Mouse (Mus musculus): Measurements from ENCODE around the gene Gm17660. TPM values are rescaled to one million over a fixed set of nuclear protein-coding genes. Genes with fewer than 3 reads are reported as not detected.
A peak's percentile ranks its signal among the peaks of the same experiment; 100 is the strongest.

Gm17660 gene
- polyA plus RNA-seq, 1 experiment from 2014 or later = not detected

DNA sequence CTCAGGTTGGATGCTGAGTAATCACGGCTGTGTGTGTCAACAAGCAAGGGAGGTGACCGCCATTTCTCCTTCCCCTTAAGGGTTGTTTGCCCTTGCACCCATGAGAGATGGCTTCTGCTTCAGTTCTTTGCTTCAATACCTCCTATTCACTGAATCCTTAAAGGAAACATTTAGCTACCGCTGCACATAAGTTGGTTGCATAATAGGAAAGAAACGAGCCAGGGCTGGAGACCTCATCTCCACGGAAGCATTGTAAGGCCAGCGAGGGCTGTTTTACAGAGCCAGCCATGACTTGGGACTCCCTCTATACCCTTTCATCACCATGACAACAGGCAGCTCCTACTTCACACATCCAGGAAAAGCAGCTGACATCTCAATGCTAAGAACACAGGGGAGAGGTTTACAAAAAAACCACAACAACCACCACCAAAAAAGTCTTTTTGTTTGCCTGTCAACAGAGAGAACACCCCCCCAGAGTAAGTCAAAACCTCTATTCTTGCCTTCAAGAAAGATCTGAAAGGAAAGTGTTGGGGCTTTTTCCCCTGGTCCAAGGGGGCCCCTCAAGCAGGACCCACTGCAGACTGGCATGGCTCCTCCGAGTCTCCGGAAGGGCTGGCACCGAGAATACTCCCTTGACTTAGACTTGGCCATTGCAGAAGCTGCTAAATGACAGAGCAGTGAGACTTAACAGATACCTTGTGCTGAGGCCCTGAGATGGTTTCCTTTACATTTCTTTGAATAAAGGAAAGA is 32.9 kb upstream of the Gm17660 start:
- ATAC-seq (replicated peaks; ENCODE audit: extremely low read depth, insufficient read depth, low FRiP score) = no peak
- peaks cover 46% of the 10 kb centered on the region for H3K4me1 ChIP-seq (ENCODE audit: control insufficient read depth, insufficient read depth, low read length)
- no peaks in the 10 kb centered on the region for H3K27me3 ChIP-seq (ENCODE audit: control insufficient read depth, insufficient read depth, low read length)
- peak overlapping the region; percentile 68 for H3K27ac ChIP-seq (ENCODE audit: low read length)
- no peaks in the 10 kb centered on the region for H3K9me3 ChIP-seq (replicated peaks; ENCODE audit: control insufficient read depth, low read length)
- 0 out of 2 replicates have a peak overlapping the region, but pooled peaks have one; percentile 22 for H3K9ac ChIP-seq (ENCODE audit: low read length)
- H3K36me3 ChIP-seq (ENCODE audit: control insufficient read depth, insufficient read depth) = no peaks in the 10 kb centered on the region
- H3K4me2 ChIP-seq (ENCODE audit: low read depth, low read length) = peak overlapping the region; percentile 58
- peak overlapping the region; percentile 29 for H3K4me3 ChIP-seq (ENCODE audit: low read length)
- 54% methylated on average over 9 of the region's 9 CpGs for WGBS

DNA sequence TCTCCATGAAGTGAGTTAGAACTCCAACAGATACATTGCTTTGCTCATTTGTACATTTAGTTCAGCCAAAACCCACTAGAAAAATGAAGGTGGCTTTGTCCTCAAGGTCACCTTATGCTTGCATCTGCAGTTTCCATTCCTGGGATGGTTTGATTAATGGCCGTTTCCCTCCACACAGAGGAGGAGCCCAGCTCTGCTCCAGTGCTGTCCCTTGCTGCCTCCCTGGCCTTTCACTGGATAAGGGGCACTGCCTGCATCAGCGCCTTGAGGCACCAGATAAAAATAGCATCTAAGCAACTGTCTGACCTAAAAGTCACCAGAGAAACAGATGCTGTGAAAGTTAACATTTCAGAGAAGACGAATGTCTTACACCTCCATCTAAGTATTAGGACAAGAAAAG is 32.1 kb upstream of the Gm17660 start:
- H3K4me1 ChIP-seq (ENCODE audit: control insufficient read depth, insufficient read depth, low read length) = peaks cover 39% of the 10 kb centered on the region
- H3K27ac ChIP-seq (ENCODE audit: low read length) = peak overlapping the region; percentile 82
- WGBS = 26% methylated on average over 3 of the region's 3 CpGs
- H3K9ac ChIP-seq (ENCODE audit: low read length) = peak overlapping the region; percentile 53; the same call in 1 of the 2 replicates
- no peaks in the 10 kb centered on the region for H3K36me3 ChIP-seq (ENCODE audit: control insufficient read depth, insufficient read depth)
- no peaks in the 10 kb centered on the region for H3K9me3 ChIP-seq (replicated peaks; ENCODE audit: control insufficient read depth, low read length)
- peak overlapping the region; percentile 58 for H3K4me2 ChIP-seq (ENCODE audit: low read depth, low read length)
- no peaks in the 10 kb centered on the region for H3K27me3 ChIP-seq (ENCODE audit: control insufficient read depth, insufficient read depth, low read length)
- ATAC-seq (replicated peaks; ENCODE audit: extremely low read depth, insufficient read depth, low FRiP score) = 0 out of 2 replicates have a peak, but pooled peaks have one; percentile 41
- no peak overlapping the region; the same call in 1 of the 2 replicates for H3K4me3 ChIP-seq (ENCODE audit: low read length)

DNA sequence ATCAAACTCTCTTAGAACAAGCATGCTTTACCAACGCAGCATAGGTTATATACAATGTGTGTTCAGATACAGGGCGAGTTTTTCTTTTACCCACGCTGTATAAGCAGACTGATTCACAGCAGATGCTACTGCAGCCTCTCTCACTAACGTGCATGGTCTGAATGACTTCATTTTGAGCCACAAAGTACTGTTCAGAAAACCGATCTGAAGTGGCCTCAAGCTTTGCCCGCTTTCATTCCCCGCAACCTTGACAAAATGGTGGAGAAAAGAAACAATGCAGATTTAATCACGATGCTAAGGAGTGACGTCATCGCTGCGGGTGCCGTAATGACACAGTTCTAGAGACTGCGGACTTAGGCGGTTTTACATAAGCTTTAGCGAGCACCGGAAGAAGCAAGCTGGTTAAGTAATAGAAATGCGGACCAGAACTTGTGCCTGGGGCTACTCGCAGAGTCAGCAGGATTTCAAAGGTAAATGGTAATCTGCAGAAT is 31.5 kb upstream of the Gm17660 start:
- H3K27ac ChIP-seq (ENCODE audit: low read length) = peak overlapping the region; percentile 82
- no peaks in the 10 kb centered on the region for H3K9me3 ChIP-seq (replicated peaks; ENCODE audit: control insufficient read depth, low read length)
- peak overlapping the region; percentile 53; the same call in 1 of the 2 replicates for H3K9ac ChIP-seq (ENCODE audit: low read length)
- peak overlapping the region; percentile 58 for H3K4me2 ChIP-seq (ENCODE audit: low read depth, low read length)
- no peaks in the 10 kb centered on the region for H3K36me3 ChIP-seq (ENCODE audit: control insufficient read depth, insufficient read depth)
- ATAC-seq (replicated peaks; ENCODE audit: extremely low read depth, insufficient read depth, low FRiP score) = no peak
- peak overlapping the region; percentile 24 for H3K4me3 ChIP-seq (ENCODE audit: low read length)
- H3K4me1 ChIP-seq (ENCODE audit: control insufficient read depth, insufficient read depth, low read length) = peaks cover 39% of the 10 kb centered on the region
- 28% methylated on average over 18 of the region's 18 CpGs for WGBS
- H3K27me3 ChIP-seq (ENCODE audit: control insufficient read depth, insufficient read depth, low read length) = no peaks in the 10 kb centered on the region

DNA sequence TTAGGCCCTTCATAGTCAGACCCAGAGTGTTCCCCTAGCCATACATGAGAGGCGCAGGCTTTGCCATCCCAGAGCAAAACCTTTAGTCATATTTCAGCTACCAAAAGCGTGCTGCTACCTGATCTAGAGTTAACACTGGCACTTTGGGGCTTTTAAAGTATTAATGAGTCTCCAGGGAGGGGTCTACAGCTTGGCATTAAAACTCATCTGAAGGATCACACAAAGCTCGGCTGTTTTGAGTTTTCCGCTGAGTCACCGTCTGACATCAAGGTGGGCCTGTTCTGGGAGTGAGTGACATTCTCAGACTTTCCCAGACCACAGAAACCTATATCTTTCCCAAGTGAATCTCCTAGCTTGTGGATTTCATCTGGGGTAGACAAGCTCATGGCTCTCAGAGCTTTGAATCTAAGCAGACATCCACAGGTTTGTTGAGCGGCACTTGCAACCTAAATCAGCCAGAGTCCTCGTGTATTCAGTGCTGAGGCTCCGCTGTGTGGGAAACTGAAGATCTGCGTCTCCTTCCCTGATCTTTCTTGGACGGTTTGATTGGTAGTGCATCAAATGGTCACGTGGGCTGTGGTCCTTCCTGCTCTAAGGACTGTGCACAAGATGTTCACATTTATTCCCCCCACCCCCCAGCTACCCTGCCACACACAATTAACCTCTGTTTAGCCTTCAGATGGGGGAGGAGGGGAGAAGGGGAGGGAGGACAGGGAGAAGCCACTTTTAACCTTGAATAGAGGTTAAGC is 30.9 kb upstream of the Gm17660 start:
- ATAC-seq (replicated peaks; ENCODE audit: extremely low read depth, insufficient read depth, low FRiP score) = no peak
- Histone ChIP-seq H3K36me3 (ENCODE audit: control insufficient read depth, insufficient read depth) (no peaks in the 10 kb centered on the region), H3K4me2 (ENCODE audit: low read depth, low read length) (peak overlapping the region; percentile 58), H3K27ac (ENCODE audit: low read length) (peak overlapping the region; percentile 82), H3K9me3 (replicated peaks; ENCODE audit: control insufficient read depth, low read length) (no peaks in the 10 kb centered on the region), H3K27me3 (ENCODE audit: control insufficient read depth, insufficient read depth, low read length) (no peaks in the 10 kb centered on the region), H3K4me3 (ENCODE audit: low read length) (no peak overlapping the region), H3K4me1 (ENCODE audit: control insufficient read depth, insufficient read depth, low read length) (peaks cover 34% of the 10 kb centered on the region), H3K9ac (ENCODE audit: low read length) (peak overlapping the region; percentile 53)
- WGBS = 65% methylated on average over 11 of the region's 11 CpGs

DNA sequence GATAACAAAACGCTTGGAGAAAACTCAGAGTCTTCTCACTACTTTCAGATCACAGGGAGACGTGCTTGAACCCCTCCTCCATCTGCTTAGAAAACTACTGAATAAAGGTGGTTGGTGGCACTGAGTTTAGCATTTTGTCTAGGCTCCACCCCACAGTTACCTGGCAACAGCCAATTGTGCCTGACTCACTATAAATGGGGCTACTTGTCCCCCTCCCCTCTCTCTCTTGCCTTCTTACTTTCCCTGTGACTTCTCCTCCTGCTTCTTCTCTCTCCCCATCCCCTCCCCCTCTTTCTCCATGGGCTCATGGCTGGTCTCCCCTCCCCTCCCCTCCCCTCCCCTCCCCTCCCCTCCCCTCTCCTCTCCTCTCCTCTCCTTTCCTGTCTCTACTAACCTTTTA is 26.7 kb upstream of the Gm17660 start:
- H3K27me3 ChIP-seq (ENCODE audit: control insufficient read depth, insufficient read depth, low read length) = no peaks in the 10 kb centered on the region
- no peaks in the 10 kb centered on the region for H3K9me3 ChIP-seq (replicated peaks; ENCODE audit: control insufficient read depth, low read length)
- no peak overlapping the region for H3K9ac ChIP-seq (ENCODE audit: low read length)
- H3K27ac ChIP-seq (ENCODE audit: low read length) = no peak overlapping the region
- no peak overlapping the region for H3K4me2 ChIP-seq (ENCODE audit: low read depth, low read length)
- no peaks in the 10 kb centered on the region for H3K36me3 ChIP-seq (ENCODE audit: control insufficient read depth, insufficient read depth)
- H3K4me3 ChIP-seq (ENCODE audit: low read length) = no peak overlapping the region
- H3K4me1 ChIP-seq (ENCODE audit: control insufficient read depth, insufficient read depth, low read length) = peaks cover 27% of the 10 kb centered on the region
- ATAC-seq (replicated peaks; ENCODE audit: extremely low read depth, insufficient read depth, low FRiP score) = no peak
- WGBS = 75% methylated on average over 2 of the region's 2 CpGs

DNA sequence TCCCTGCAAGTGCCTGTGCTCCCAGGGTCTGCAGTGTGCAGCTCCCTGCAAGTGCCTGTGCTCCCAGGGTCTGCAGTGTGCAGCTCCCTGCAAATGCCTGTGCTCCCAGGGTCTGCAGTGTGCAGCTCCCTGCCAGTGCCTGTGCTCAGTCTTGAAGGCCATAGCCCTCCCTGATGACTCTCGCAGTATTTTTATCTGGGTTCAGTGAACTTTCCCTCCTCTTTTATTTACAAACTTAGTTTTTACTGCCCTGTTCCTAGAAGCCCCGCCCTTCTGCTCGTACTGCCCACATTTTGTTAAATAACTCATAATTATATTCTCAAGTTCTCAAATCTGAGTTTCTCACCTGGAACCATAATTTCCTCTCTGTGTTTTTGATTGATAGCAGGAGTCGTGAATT is 25.8 kb upstream of the Gm17660 start:
- Histone ChIP-seq H3K9me3 (replicated peaks; ENCODE audit: control insufficient read depth, low read length) (no peaks in the 10 kb centered on the region), H3K4me1 (ENCODE audit: control insufficient read depth, insufficient read depth, low read length) (peaks cover 19% of the 10 kb centered on the region), H3K4me2 (ENCODE audit: low read depth, low read length) (no peak overlapping the region), H3K27ac (ENCODE audit: low read length) (no peak overlapping the region), H3K4me3 (ENCODE audit: low read length) (no peak overlapping the region), H3K9ac (ENCODE audit: low read length) (no peak overlapping the region), H3K36me3 (ENCODE audit: control insufficient read depth, insufficient read depth) (no peaks in the 10 kb centered on the region), H3K27me3 (ENCODE audit: control insufficient read depth, insufficient read depth, low read length) (no peaks in the 10 kb centered on the region)
- 67% methylated on average over 4 of the region's 4 CpGs for WGBS
- ATAC-seq (replicated peaks; ENCODE audit: extremely low read depth, insufficient read depth, low FRiP score) = no peak

DNA sequence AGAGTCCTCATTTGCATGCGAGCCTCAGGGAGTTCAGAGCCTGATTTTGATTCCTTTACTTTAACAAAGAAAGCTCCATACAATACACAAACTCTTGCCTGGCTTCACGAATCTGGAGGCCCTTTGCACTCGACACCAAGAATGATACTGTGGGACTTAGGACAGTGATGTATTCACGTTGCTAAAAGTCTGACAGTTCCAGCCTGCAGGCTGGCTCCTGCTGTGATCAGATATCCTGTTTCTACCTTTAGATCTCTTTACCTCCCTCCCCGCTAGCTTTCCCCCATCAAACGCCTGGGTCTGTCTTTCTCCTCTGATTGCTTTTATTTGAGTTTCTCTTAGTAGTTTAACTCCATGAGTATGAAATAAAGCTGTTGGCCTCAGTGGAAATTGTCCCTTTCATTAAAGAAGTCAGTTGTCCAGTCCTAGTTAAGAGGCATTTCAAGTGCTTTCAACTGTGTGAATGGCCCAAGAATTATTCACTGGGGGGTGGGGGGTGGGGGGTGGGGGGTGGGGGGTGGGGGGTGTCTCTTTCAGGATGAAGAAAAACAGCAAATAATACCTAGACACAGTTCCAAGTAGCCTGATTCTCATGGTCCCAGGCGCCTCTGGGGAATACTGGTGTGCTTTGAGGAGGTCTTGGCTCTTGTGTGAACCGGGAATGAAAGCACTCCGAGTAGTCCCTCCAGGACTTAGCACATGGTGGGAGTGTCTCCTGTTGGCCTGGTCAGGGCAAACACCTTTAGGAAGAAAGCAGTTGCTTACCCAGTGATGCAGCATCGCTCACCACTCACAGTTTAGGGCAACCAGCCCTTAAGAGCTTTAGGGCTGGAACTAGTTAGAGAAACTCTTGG is 24.5 kb upstream of the Gm17660 start:
- ATAC-seq (replicated peaks; ENCODE audit: extremely low read depth, insufficient read depth, low FRiP score) = no peak
- 36% methylated on average over 10 of the region's 10 CpGs for WGBS
- Histone ChIP-seq H3K9me3 (replicated peaks; ENCODE audit: control insufficient read depth, low read length) (no peaks in the 10 kb centered on the region), H3K4me2 (ENCODE audit: low read depth, low read length) (no peak overlapping the region), H3K27me3 (ENCODE audit: control insufficient read depth, insufficient read depth, low read length) (no peaks in the 10 kb centered on the region), H3K4me1 (ENCODE audit: control insufficient read depth, insufficient read depth, low read length) (peaks cover 11% of the 10 kb centered on the region; the same call in 1 of the 2 replicates), H3K9ac (ENCODE audit: low read length) (no peak overlapping the region), H3K36me3 (ENCODE audit: control insufficient read depth, insufficient read depth) (no peaks in the 10 kb centered on the region), H3K27ac (ENCODE audit: low read length) (no peak overlapping the region), H3K4me3 (ENCODE audit: low read length) (no peak overlapping the region)

DNA sequence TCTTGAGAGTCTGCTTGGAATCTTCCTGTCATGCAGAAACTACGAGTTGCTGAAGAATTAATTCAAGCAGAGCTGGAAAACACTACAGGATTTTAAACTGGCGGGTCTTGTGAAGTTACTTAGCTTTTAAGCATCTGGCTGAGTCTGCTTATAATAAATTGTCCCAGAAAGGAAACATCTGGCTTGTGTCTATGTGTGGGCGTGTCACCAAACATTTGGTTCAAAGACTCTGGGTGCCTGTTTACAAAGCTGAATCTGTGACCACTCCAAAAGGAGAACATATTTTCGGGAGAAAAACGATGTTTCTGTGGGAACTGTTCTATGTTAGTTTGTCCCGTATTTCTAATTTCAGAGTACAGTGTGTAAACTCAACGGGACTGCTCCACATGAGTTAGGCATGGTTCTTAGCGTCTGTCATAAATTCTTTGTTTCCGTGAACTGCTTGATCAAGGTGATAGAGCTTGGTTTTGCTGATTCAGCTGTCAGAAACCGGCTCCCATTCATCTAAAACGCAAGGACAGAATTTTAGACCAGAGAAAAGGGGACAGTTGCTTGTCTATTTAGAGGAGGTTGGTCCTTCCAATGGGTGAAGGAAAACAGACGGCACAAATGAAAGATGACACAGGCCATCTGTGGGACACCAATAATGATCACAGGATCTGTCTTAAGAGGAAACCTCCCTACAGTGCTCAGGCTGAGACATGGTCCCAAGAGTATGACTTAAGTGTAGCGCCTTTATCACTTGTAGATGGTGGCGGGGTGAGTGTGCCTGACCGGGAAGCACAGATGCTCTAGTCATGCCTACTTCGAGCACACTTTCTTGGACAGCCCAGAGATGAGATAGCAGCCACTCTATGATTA is 18.9 kb upstream of the Gm17660 start:
- no peaks in the 10 kb centered on the region for H3K27me3 ChIP-seq (ENCODE audit: control insufficient read depth, insufficient read depth, low read length)
- H3K4me3 ChIP-seq (ENCODE audit: low read length) = no peak overlapping the region
- 0 out of 2 replicates have a peak, but pooled peaks have one; percentile 28 for ATAC-seq (replicated peaks; ENCODE audit: extremely low read depth, insufficient read depth, low FRiP score)
- no peaks in the 10 kb centered on the region for H3K9me3 ChIP-seq (replicated peaks; ENCODE audit: control insufficient read depth, low read length)
- WGBS = 58% methylated on average over 16 of the region's 16 CpGs
- no peak overlapping the region for H3K9ac ChIP-seq (ENCODE audit: low read length)
- H3K4me2 ChIP-seq (ENCODE audit: low read depth, low read length) = peak overlapping the region; percentile 9
- H3K27ac ChIP-seq (ENCODE audit: low read length) = peak overlapping the region; percentile 61
- peaks cover 8% of the 10 kb centered on the region for H3K4me1 ChIP-seq (ENCODE audit: control insufficient read depth, insufficient read depth, low read length)
- H3K36me3 ChIP-seq (ENCODE audit: control insufficient read depth, insufficient read depth) = peaks cover 5% of the 10 kb centered on the region; the same call in 1 of the 2 replicates
